Mouse (Mus musculus): Measurements from ENCODE around the gene Rab34.
"Not testable (repeated sequence)": the region's sequence is repeated elsewhere in the genome, so short reads cannot be mapped to it uniquely, and the experiment has no call there.

- not testable (repeated sequence) for TF ChIP-seq CTCF (IDR thresholded peaks at IDR 0.05; ENCODE audit: borderline replicate concordance, insufficient read depth, low read length); POLR2A (IDR thresholded peaks at IDR 0.05; ENCODE audit: low read depth, low read length)
Measured at GRCm38 (mm10) chr11:78184702-78185101, 3.5 kb upstream of the Rab34 start.

All from embryonic fibroblast, embryonic 13.5 days (primary cell).